In the genomic region with DNA sequence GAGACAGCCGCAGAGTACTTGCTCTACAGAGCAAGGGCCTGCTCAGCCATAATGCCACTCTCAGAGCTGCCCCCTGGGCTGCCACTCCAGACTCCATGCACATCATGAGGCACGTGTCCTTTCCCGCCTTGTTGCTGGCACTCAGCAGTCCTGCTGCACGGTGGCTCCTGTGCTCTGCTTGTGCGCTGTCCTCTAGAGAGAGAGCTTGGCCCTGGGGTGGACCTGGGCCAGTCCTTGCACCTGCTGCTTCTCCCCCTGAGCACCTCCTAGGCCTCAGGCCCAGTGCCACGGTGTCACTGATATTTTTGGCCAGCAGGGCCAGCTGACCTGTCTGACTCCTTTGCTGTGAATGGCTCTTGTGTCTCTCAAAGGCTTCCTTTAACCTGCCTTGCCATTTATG, we compare ENCODE assay signal across 11 mouse cellular contexts. TPM values are rescaled to one million over a fixed set of nuclear protein-coding genes. Genes with fewer than 3 reads are reported as not detected.
DNase-seq lines count a peak whose midpoint lies in the region; ATAC-seq and TF ChIP-seq lines count a peak whose summit lies in the region.
"Had no signal": no experiment of that assay in that cellular context is flagged by ENCODE, and none has a peak within 500 bp of the region (broad histone marks: within the 10 kb centered on the region; RNA-seq: fewer than 3 reads in every experiment).

No protein-coding gene starts in this region.

- TF ChIP-seq POLR2A in kidney, adult 2 months (IDR thresholded peaks at IDR 0.05; ENCODE audit: low read depth, low read length): no peak

- no peak for ATAC-seq in kidney, embryonic 15.5 days (replicated peaks; ENCODE audit: low FRiP score)

- H3K27me3 ChIP-seq in kidney, embryonic 15.5 days: no peaks in the 10 kb centered on the region
- no peaks in the 10 kb centered on the region for H3K27me3 ChIP-seq in kidney, adult 2 months (replicated peaks; ENCODE audit: control insufficient read depth, insufficient read depth, low read length)
- H3K27me3 ChIP-seq: CH12.LX; neural tube, embryonic 12.5 days had no signal

- intact Hi-C loops in heart, postnatal 25 days (cut with DNase I): no loop called here

- no peak overlapping the region for H3K4me3 ChIP-seq in kidney, embryonic 15.5 days (replicated peaks)
- H3K4me3 ChIP-seq in kidney, adult 2 months (ENCODE audit: insufficient read depth, low read depth, low read length): no peak overlapping the region
- H3K4me3 ChIP-seq: neural tube, embryonic 12.5 days had no signal

- no peaks in the 10 kb centered on the region for H3K9me3 ChIP-seq in kidney, embryonic 15.5 days (replicated peaks)
- H3K9me3 ChIP-seq: neural tube, embryonic 12.5 days had no signal

- H3K36me3 ChIP-seq in kidney, embryonic 15.5 days: peaks cover 11% of the 10 kb centered on the region
- no peaks in the 10 kb centered on the region for H3K36me3 ChIP-seq in kidney, adult 2 months (ENCODE audit: control insufficient read depth, insufficient read depth, low read length)

- TF ChIP-seq CTCF in kidney, adult 2 months (conservative IDR thresholded peaks at IDR 0.05; ENCODE audit: insufficient read depth, insufficient read length, low read depth, low read length): no peak

- H3K4me2 ChIP-seq in kidney, embryonic 15.5 days: no peak overlapping the region
- H3K4me2 ChIP-seq: neural tube, embryonic 12.5 days had no signal

- no peak overlapping the region for H3K27ac ChIP-seq in kidney, embryonic 15.5 days
- no peak overlapping the region for H3K27ac ChIP-seq in kidney, adult 2 months (ENCODE audit: insufficient read depth, low read depth, low read length)
- H3K27ac ChIP-seq: kidney, postnatal 0 days; neural tube, embryonic 12.5 days had no signal

- peak; percentile 53 to 56 for DNase-seq in lung, adult 18-20 months
- DNase-seq in lung, postnatal 14 days: no peak
- DNase-seq in cerebellum, adult 8-10 months: peak; percentile 57
- peak; percentile 99 for DNase-seq in heart, adult 11 months
- peak; percentile 63 for DNase-seq in heart, postnatal 25 days (ENCODE audit: low spot score)
- no peak for DNase-seq in kidney, adult 2 months
- DNase-seq: right cerebral cortex, postnatal 4 days had no signal

- H3K4me1 ChIP-seq in kidney, embryonic 15.5 days: peaks cover 13% of the 10 kb centered on the region
- peaks cover 29% of the 10 kb centered on the region for H3K4me1 ChIP-seq in kidney, adult 2 months (ENCODE audit: control insufficient read depth, insufficient read depth, low read length)
- H3K4me1 ChIP-seq: neural tube, embryonic 12.5 days had no signal

- H3K9ac ChIP-seq in kidney, embryonic 15.5 days: no peak overlapping the region
- H3K9ac ChIP-seq: neural tube, embryonic 12.5 days had no signal

- 85% methylated on average over 6 of the region's 6 CpGs for WGBS in kidney, embryonic 15.5 days
- 62% methylated on average over 6 of the region's 6 CpGs for WGBS in kidney, adult 2 months

RNA-seq across cellular contexts. Expression of a gene that starts 23.2 kb away (rescaled TPM):
- total RNA-seq in heart, postnatal 25 days (2021): 10 to 100 TPM; 21.5 to 25.1 TPM
- 180 and 198 TPM in 2 replicates for polyA plus RNA-seq in kidney, embryonic 15.5 days (2015; fragmentation: Nextera tagmentation; extraction: Ambion mirVana)
- polyA plus RNA-seq in kidney, adult 2 months (2012; rRNA removed): 127 and 159 TPM in 2 replicates

RNA-seq across cellular contexts. Expression of a gene that starts 31.7 kb away (rescaled TPM):
- total RNA-seq in heart, postnatal 25 days (2021): 10 to 100 TPM; 11.7 to 13.3 TPM
- 20.3 and 23.8 TPM in 2 replicates for polyA plus RNA-seq in kidney, embryonic 15.5 days (2015; fragmentation: Nextera tagmentation; extraction: Ambion mirVana)
- polyA plus RNA-seq in kidney, adult 2 months (2012; rRNA removed): 16.4 and 18.1 TPM in 2 replicates

RNA-seq across cellular contexts. Expression of a gene that starts 37.7 kb away (rescaled TPM):
- total RNA-seq in heart, postnatal 25 days (2021): 10 to 100 TPM; 37.0 to 37.7 TPM
- polyA plus RNA-seq in kidney, embryonic 15.5 days (2015; fragmentation: Nextera tagmentation; extraction: Ambion mirVana): 135 and 145 TPM in 2 replicates
- 84.9 and 123 TPM in 2 replicates for polyA plus RNA-seq in kidney, adult 2 months (2012; rRNA removed)

RNA-seq across cellular contexts. Expression of a gene that starts 43.2 kb away (rescaled TPM):
- 10 to 100 TPM; 73.6 to 76.6 TPM for total RNA-seq in heart, postnatal 25 days (2021)
- polyA plus RNA-seq in kidney, embryonic 15.5 days (2015; fragmentation: Nextera tagmentation; extraction: Ambion mirVana): 58.5 and 64.5 TPM in 2 replicates
- polyA plus RNA-seq in kidney, adult 2 months (2012; rRNA removed): 151 TPM in 2 replicates

RNA-seq across cellular contexts. Expression of a gene that starts 43.5 kb away (rescaled TPM):
- total RNA-seq in heart, postnatal 25 days (2021): 100 to 1,000 TPM; 130 to 135 TPM
- polyA plus RNA-seq in kidney, embryonic 15.5 days (2015; fragmentation: Nextera tagmentation; extraction: Ambion mirVana): 295 and 322 TPM in 2 replicates
- 320 and 410 TPM in 2 replicates for polyA plus RNA-seq in kidney, adult 2 months (2012; rRNA removed)

Comparison
In these comparisons a context has a peak if more than half of its experiments do, and no peak if none do; other contexts are left out.
1. DNase-seq: peak in lung, adult 18-20 months (2 of 2), cerebellum, adult 8-10 months (single experiment), heart, adult 11 months (single experiment) and heart, postnatal 25 days (single experiment); none in lung, postnatal 14 days (single experiment) and kidney, adult 2 months (single experiment).